Mouse (Mus musculus) megakaryocyte, embryonic 14.5 days (primary cell): Measurements from ENCODE around the gene Cela3b. TPM values are rescaled to one million over a fixed set of nuclear protein-coding genes. Genes with fewer than 3 reads are reported as not detected.

Source experiments
- H3K27me3 ChIP-seq: replicated peaks from 2 replicates; pipeline ENCODE3; 2012; ENCODE audit warnings: inconsistent platforms
- H3K36me3 ChIP-seq: replicated peaks from 2 replicates; pipeline ENCODE3; 2012; ENCODE audit warnings: low read length, inconsistent platforms, mixed read lengths
- H3K4me1 ChIP-seq: 2 replicates; pipeline ENCODE4 v1.6.1; 2012; ENCODE audit warnings: inconsistent platforms
- H3K4me3 ChIP-seq: replicated peaks from 2 replicates; pipeline ENCODE3; 2012; ENCODE audit warnings: moderate library complexity, mild to moderate bottlenecking, inconsistent platforms
- H3K9me3 ChIP-seq: 2 replicates; pipeline ENCODE4 v1.6.1; 2012; ENCODE audit warnings: inconsistent platforms
- FLI1 ChIP-seq: IDR thresholded peaks from 2 replicates; pipeline ENCODE4 v1.6.1; 2012; ENCODE audit warnings: low read length, inconsistent platforms, mixed read lengths
- GATA1 ChIP-seq: IDR thresholded peaks from 3 replicates; pipeline ENCODE4 v1.6.1; 2012; ENCODE audit warnings: mixed read lengths, low read length, inconsistent platforms, borderline replicate concordance
- polyA plus RNA-seq: library from polyadenylated mRNA; stranded (reverse); fragments of >175 nt; gene quantifications from 2 replicates; pipeline ENCODE4 v1.2.3, GENCODE M21; 2012; ENCODE audit warnings: low replicate concordance; ENCODE audit not compliant: insufficient read depth

Gene Cela3b
- 0.47 TPM in 1 of 2 replicates, not detected in the other for polyA plus RNA-seq

DNA sequence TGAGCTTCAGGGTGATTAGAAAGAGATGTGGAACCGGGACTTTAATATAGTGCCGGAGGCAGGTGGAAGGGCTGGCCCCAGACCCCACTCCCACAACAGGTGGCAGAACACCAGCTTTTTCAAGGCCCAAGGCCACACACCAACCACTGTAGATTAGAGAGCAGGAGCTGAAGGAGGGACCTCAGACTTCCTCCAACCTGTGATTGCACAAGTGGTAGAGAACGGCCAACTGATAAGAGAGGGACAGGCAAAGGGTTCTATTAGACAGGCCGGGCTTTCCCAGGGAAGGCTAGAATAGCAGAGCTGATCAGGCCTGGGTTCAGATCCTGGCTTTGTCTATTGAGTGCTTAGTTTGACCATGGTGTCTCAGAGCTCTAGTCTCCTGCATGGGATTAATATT, at the start of gene Cela3b:
TSS of gene Cela3b (minus strand) at position 39 of the 400 bp plus-strand sequence.
- no peaks in the 10 kb centered on the region for H3K36me3 ChIP-seq
- peaks cover 12% of the 10 kb centered on the region for H3K27me3 ChIP-seq
- H3K4me3 ChIP-seq = no peak within 1 kb of the TSS
- no peaks in the 10 kb centered on the region for H3K4me1 ChIP-seq
- H3K9me3 ChIP-seq = no peaks in the 10 kb centered on the region
- TF ChIP-seq GATA1 (no peak), FLI1 (no peak)

DNA sequence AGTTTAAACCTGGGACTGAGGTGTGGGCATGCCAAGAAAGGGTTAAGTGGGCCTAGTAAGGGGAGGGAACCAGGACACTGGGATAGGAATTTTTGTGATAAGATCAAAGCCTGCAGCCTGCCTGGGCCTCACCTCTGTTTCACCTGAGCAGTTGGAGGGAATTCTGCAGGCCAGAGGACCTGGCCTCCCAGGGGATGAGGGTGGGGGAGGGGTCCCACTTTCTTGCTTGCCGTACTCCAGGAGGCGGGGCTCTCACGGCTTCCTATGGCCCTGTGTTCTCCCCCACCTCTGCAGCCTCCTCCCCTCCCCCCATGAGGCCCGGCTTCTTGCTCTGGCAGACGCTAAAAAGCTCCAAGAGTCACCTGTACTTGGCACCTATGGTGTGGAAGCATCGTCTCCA, 49.4 kb upstream of the Cela3b start:
- H3K9me3 ChIP-seq = no peaks in the 10 kb centered on the region
- TF ChIP-seq FLI1 (no peak), GATA1 (no peak)
- H3K27me3 ChIP-seq = peaks cover 91% of the 10 kb centered on the region
- no peaks in the 10 kb centered on the region for H3K36me3 ChIP-seq
- H3K4me1 ChIP-seq = peaks cover 6% of the 10 kb centered on the region; the same call in 1 of the 2 replicates
- H3K4me3 ChIP-seq = no peak overlapping the region

DNA sequence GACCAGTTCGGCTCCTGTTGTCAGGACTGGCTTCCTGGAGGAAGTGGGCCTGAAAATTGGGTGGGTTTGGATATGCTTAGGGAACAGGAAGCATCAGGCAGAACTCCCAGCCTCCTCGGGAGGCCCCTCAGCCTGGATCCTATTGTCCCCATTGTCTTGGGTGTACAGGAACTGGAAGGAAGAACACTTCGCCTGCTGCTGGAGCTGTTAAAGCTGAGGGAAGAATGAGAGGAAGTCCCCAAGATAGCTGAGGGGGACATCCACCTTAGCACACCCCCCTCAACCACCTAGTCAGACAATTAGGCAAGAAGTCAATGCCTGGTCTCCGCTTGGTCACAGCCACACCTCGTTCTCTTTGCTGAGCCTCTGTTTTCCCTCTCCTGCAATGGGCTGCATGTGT, 48.0 kb upstream of the Cela3b start:
- TF ChIP-seq GATA1 = no peak
- TF ChIP-seq FLI1 = no peak

DNA sequence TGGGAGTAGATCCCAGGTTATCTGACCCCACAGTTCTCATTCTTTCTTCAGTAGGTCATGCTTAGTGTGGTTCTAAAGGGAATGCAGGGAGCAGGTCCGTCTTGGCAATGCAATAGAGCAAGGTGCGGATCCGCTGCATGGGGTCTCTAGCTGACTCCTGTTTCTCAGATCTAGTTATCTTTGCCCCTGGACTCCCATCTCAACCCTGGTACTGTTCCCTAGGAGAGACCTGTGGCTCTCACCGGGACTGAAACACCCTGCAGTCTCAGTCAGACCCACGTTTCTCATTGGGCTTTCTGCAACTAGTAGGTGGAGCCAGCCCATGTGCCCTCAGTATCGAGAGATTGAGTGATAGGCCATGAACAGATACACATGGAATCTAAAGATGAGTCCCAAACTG, 47.3 kb upstream of the Cela3b start:
- Histone ChIP-seq H3K27me3 (peaks cover 97% of the 10 kb centered on the region), H3K4me3 (no peak overlapping the region), H3K4me1 (0 out of 2 replicates have a peak, but pooled peaks cover 2% of the 10 kb centered on the region), H3K9me3 (no peaks in the 10 kb centered on the region), H3K36me3 (no peaks in the 10 kb centered on the region)
- TF ChIP-seq FLI1 = no peak

More for the DNA sequence above, 48.0 kb upstream of the Cela3b start:
- Histone ChIP-seq H3K4me1 (0 out of 2 replicates have a peak, but pooled peaks cover 2% of the 10 kb centered on the region), H3K9me3 (no peaks in the 10 kb centered on the region), H3K36me3 (no peaks in the 10 kb centered on the region), H3K4me3 (no peak overlapping the region), H3K27me3 (peaks cover 92% of the 10 kb centered on the region)

DNA sequence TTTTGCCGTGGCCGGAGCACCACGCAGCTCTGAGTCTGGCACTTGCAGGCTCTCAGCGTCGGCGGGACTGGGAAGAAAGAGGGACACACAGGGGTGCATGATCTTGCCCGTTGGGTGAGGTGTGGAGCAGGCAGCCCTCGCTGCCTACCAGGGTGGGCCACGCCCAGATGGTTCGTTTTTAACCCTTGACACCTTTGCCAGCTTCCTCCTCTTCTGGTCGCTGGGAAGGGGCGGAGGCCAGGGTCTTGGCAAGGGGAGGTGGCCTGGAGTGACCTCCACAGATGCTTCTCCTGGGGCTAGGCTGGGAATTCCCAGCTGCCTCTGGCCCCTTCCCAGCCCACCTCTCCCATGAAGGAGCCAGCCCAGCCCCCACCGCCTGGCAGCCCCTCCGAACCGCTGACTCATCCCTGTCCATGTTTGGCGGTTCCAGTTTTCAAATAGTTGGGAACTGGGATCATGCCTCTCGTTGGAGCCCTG, 46.5 kb upstream of the Cela3b start:
- Histone ChIP-seq H3K36me3 (no peaks in the 10 kb centered on the region), H3K4me3 (no peak overlapping the region), H3K9me3 (no peaks in the 10 kb centered on the region), H3K4me1 (0 out of 2 replicates have a peak, but pooled peaks cover 2% of the 10 kb centered on the region), H3K27me3 (peaks cover 93% of the 10 kb centered on the region)
- TF ChIP-seq GATA1 (no peak), FLI1 (no peak)

DNA sequence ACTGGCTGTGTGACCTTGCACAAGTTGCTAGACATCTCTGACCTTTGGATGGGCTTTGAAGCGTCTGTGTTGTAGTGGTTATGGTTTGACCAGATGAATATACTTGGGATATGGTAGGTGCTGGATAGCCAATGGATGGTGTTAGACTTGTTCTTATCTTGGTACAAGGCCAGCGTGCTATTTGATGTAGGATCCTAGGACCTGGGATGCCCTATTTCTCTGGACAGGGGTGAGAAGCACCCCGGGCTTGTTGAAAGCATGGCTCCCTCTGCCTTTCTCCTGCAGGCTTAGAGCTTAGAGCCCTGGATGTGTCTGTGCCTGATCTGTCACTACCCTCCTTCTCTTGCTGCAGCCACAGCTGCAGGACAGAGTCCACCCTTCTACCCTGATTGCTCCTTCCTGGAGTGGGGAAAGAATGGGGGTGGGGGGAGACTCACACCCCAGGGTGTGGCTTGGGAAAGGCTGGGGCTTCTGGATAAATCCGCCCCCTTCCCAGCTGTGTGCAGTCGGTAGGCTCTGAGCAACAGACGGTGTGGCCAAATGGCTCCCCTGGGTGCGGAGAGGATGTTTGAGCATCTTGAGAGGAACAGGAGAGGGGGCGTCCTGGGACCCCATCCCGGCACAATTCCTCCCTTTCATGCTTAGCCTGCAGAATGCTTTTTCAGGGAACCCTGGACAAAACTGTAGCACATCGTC, 45.9 kb upstream of the Cela3b start:
- Histone ChIP-seq H3K9me3 (no peaks in the 10 kb centered on the region), H3K36me3 (no peaks in the 10 kb centered on the region), H3K4me3 (no peak overlapping the region), H3K4me1 (0 out of 2 replicates have a peak, but pooled peaks cover 2% of the 10 kb centered on the region), H3K27me3 (peaks cover 92% of the 10 kb centered on the region)
- TF ChIP-seq FLI1 = no peak
- no peak for TF ChIP-seq GATA1

DNA sequence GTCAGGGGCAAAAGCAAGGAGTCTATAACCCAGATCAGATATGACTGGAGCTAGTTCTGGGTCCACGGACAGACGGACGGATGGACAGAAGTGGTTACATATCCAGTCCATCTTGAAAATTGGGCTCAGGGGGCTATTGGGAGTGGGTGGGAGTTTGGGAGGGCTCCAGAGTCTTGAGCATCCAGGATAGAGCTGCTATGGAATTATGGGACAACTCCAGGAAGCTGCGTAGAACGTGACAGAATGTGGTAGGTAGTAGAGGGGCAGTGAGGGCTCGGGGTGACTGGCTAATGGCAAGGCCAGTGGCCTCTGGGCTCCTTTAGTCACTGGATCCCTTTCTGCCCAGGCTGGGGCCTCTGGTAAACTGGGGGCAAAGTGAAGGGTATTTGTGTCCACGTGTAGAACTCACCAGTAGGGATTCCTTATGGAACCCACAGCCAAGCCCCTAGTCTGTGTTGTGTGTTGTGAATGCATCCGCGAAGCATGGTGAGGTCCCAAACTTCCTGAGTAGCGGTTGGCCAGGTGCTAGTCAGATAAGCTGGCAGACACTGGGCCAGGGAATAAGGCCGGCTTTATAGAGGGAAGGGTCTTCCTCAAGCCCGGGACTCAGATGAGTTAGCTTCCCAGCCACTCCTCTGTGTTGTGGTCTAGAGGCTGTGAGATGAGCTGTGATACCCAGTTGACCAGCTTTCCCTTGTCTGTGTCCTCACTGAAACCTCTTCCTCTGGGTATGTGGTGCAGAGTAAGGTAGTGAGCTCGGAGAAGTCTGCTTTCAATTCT, 45.1 kb upstream of the Cela3b start:
- no peak overlapping the region for H3K4me3 ChIP-seq
- 0 out of 2 replicates have a peak, but pooled peaks cover 2% of the 10 kb centered on the region for H3K4me1 ChIP-seq
- H3K27me3 ChIP-seq = peaks cover 92% of the 10 kb centered on the region
- TF ChIP-seq GATA1 = no peak
- no peak for TF ChIP-seq FLI1
- no peaks in the 10 kb centered on the region for H3K36me3 ChIP-seq
- no peaks in the 10 kb centered on the region for H3K9me3 ChIP-seq

DNA sequence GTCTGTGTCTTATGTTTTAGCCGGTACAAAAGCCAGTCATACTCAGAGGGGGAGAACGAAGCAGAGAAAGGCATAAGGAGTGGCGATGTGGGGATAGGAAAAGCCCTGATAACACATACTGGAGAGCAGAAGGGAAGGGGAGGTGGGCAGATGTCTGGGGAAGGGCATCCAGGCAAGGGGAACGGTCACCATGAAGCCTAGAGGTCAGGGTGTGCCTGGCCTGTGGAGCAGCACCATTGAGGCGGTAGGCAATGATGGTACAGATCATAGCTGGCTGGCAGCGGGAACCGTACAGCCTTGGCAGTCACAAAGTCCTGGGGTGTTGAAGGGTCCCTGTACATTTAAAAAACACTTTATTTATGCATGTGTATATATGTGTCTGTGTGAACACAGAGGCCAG, 44.4 kb upstream of the Cela3b start:
- Histone ChIP-seq H3K9me3 (no peaks in the 10 kb centered on the region), H3K27me3 (peaks cover 94% of the 10 kb centered on the region), H3K36me3 (no peaks in the 10 kb centered on the region), H3K4me3 (no peak overlapping the region), H3K4me1 (0 out of 2 replicates have a peak, but pooled peaks cover 2% of the 10 kb centered on the region)
- TF ChIP-seq GATA1 = no peak
- no peak for TF ChIP-seq FLI1

DNA sequence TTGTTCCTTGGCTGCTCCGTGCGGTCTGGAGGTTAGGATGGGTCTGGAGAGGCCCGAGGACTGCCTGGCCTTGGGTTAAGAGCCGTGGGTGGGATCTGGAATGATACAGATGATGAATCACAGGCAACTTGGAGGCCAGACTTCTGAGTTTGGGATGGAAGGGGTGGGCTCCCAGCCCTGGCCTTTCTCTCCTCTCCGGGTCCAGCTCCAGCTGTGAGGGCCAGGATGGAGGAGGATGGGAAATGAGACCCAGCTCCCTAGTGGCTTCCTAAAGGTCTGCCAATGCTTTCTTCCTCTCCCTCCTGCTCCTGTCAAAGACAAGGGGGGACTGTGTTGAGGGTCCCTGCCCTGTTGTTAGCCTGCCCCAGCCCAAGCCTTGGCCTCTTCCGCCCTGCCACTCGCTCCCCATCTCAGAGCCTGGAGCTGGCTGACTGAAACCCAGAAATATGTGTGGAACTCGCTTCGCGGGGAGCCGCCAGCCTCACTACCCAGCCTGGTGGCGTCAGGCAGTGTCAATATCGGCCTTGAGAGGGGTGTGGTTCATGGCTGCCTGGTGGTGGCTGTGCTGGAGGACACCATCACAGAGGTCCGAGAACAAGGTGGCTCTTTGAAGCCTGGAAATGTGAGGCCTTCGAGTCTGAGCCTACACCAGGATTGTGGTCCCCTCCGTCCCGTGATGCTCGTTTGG, 43.5 kb upstream of the Cela3b start:
- Histone ChIP-seq H3K9me3 (no peaks in the 10 kb centered on the region), H3K4me3 (no peak overlapping the region), H3K36me3 (no peaks in the 10 kb centered on the region), H3K27me3 (peaks cover 94% of the 10 kb centered on the region), H3K4me1 (peaks cover 5% of the 10 kb centered on the region)
- no peak for TF ChIP-seq GATA1
- no peak for TF ChIP-seq FLI1
